Mouse (Mus musculus): ENCODE measurements around the gene Map1b. TPM values are rescaled to one million over a fixed set of nuclear protein-coding genes. Genes with fewer than 3 reads are reported as not detected.

The Map1b gene
- polyA plus RNA-seq, 1 experiment from 2014 or later = 0.09 TPM

DNA sequence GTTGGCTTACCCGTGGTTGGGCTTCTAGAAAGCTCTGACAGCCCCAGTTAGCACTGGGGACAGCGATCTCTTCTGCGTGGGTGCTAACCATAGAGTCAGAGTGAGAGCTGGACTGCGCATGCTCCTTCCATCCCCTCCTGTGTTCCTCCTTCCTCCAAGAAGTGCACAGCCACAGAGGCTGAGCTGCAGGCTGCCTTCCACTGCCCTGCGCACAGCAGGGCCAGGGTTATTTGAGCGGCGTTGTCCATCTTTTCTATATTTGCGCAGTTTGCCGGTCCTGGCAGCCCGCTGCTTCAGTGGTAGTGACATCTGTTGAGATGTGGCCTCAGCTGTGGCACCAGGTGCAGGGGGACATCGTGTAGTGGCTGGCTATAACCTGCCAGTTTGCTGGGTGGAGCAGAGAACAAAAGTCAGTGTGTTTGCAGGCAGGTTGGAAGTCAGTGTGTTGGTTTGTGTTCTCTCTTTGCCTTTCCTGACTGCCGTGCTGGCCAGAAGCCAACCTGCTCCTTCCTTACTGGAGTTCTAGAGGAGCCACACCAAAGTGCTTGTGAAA lies 118.1 kb downstream of the Map1b start:
- Histone ChIP-seq H3K4me3 (ENCODE audit: inconsistent target) (no peak overlapping the region), H3K27ac (no peak overlapping the region), H3K36me3 (ENCODE audit: inconsistent target) (no peaks in the 10 kb centered on the region), H3K79me2 (ENCODE audit: inconsistent target) (no peaks in the 10 kb centered on the region)
- WGBS (ENCODE audit: missing documents) = 91% methylated on average over 10 of the region's 12 CpGs

DNA sequence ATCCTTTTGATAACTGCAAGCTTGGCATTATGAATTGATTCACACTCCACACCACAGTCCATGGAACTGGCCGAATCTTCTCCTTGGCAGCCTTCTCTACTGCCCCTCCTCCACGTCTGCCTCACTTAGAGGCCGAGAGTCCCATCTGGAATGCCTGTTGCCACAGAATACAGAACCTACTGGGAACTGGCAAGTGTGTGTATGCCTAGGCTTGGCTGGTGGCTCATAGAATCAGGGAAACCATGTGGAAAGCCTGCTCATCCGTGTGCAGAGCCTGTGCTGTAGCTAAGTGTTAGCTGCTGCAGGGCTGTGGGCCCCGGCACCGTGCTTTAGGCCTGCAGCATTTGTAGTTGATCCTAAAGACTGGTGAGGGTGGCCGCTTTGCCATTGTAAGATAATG lies 119.1 kb downstream of the Map1b start:
- H3K27ac ChIP-seq = no peak overlapping the region
- H3K79me2 ChIP-seq (ENCODE audit: inconsistent target) = no peaks in the 10 kb centered on the region
- no peak overlapping the region for H3K4me3 ChIP-seq (ENCODE audit: inconsistent target)
- H3K36me3 ChIP-seq (ENCODE audit: inconsistent target) = no peaks in the 10 kb centered on the region
- 96% methylated on average over 7 of the region's 7 CpGs for WGBS (ENCODE audit: missing documents)

DNA sequence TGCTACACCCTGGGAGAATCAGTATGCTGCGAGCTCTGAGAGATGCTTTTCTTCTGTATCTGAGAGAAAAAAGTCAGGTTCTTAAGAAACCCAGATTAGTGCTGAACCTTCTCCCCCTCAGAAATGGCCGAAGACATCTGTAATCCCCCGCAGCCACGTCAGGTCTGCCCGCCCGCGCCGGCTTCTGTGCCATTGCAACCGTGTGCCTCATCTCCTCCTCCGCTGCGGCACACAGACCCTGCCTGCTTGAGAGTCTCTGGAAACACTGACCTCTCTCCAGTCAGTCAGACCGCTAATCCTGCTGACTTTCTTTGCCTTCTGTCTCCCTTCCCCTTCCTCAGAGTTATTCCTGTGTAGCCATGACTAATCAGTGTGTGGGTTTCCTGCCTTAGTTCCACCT lies 120.8 kb downstream of the Map1b start:
- 89% methylated on average over 12 of the region's 12 CpGs for whole genome bisulfite sequencing (ENCODE audit: missing documents)
- H3K79me2 ChIP-seq (ENCODE audit: inconsistent target) = no peaks in the 10 kb centered on the region
- H3K27ac ChIP-seq = no peak overlapping the region
- no peak overlapping the region for H3K4me3 ChIP-seq (ENCODE audit: inconsistent target)
- no peaks in the 10 kb centered on the region for H3K36me3 ChIP-seq (ENCODE audit: inconsistent target)

DNA sequence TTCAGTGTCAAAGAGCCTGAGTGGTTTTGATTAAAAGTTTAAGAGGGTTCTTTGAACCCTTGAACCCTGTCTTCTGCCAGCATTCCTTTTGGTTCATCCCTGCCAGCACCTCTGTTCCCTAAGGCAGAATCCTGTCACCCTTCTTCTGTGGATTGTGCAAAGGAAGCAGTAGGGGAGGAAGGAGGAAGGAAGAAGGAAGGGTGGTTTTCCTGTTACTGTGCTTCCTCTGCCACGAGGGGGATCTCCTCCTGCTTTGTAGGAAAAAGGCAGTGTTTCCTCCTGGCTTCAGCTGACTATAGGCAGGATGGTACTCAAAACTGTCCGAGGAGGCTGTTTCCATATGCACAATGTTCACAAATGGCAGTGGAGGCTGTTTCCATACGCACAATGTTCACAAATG lies 121.6 kb downstream of the Map1b start:
- H3K36me3 ChIP-seq (ENCODE audit: inconsistent target) = no peaks in the 10 kb centered on the region
- 67% methylated on average over 3 of the region's 3 CpGs for WGBS (ENCODE audit: missing documents)
- H3K79me2 ChIP-seq (ENCODE audit: inconsistent target) = no peaks in the 10 kb centered on the region
- H3K27ac ChIP-seq = no peak overlapping the region
- no peak overlapping the region for H3K4me3 ChIP-seq (ENCODE audit: inconsistent target)

DNA sequence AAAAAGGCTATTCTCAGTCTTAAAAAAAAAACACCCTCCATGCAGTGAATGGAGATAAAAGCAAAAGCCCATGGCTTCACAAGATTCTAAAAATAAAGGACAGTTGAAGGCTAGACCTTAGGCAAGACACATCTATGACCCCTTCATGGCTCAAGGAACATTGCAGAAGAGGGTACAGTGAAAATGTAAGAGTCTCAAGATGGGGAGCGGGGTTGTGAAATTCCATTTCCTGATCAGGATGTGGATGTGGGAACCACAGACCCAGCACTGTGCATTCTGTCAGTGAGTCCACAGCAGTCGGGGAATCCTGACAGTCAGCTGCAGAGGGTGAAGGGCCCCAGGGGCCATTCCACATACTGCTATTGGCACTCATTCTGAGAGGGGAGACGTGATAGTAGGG lies 123.2 kb downstream of the Map1b start:
- no peaks in the 10 kb centered on the region for H3K79me2 ChIP-seq (ENCODE audit: inconsistent target)
- no peak overlapping the region for H3K4me3 ChIP-seq (ENCODE audit: inconsistent target)
- WGBS (ENCODE audit: missing documents) = 49% methylated on average over 3 of the region's 3 CpGs
- H3K27ac ChIP-seq = no peak overlapping the region
- no peaks in the 10 kb centered on the region for H3K36me3 ChIP-seq (ENCODE audit: inconsistent target)

DNA sequence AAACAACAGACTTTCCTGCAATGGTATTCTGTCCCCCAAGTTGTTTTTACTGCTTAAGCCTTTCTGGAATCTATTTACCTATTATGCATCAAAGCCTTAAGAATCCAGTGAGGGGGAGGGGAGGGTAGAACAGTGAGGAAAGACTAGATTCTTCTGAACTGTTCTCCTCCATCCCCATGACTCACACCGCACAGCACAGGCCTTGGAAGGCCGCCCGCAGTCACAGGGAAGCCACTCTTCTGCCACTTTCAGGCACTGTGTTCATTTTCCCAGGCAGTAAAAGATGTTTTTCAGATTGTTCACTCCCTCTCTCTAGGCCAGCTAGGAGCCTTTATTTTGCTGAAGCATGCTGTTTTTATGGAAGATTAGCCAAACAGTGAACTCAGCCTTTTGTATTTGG lies 124.9 kb downstream of the Map1b start:
- H3K27ac ChIP-seq = no peak overlapping the region
- 77% methylated on average over 3 of the region's 3 CpGs for WGBS (ENCODE audit: missing documents)
- H3K79me2 ChIP-seq (ENCODE audit: inconsistent target) = no peaks in the 10 kb centered on the region
- no peak overlapping the region for H3K4me3 ChIP-seq (ENCODE audit: inconsistent target)
- H3K36me3 ChIP-seq (ENCODE audit: inconsistent target) = no peaks in the 10 kb centered on the region

DNA sequence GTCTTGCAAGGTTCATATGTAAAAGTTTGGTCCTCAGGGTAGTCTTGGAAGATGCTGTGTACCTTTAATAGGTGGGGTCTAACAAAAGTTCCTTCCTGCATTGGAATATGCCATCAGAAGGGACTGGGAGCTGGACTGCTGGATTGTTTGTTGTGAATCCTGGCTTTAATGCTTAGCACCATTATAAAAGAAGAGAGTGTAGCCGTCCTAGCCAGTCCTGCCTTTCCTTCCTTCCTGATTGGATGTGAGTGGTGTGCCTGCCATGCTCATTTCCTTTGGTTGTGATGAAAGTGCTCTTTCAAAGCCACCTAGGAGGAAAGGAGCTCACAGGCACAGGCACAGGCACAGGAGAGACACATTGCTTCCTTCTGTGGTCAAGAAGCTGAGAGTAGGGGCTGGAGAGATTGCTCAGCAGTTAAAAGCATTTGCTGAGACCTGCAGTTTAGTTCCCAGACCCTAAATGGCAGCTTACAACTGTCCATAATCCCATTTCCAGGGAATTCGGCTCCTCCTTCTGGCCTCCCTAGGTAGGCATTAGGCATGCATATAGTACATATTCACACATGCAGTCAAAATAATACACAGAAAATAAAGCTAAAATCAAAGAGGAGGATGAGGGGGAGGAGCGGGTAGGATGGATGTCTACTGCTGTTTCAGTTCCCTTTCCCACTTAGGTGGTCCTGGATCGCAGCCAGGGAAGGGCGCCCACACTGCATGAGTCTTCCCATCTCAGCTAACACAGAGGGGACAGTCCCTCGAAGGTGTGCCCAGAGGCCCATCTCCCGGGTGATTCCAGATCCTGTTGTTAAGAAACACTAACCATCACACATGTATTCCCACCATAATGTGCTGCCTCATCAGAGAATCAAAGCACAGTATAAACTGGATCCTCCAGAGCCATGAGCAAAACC lies 128.2 kb downstream of the Map1b start:
- H3K27ac ChIP-seq = no peak overlapping the region
- no peaks in the 10 kb centered on the region for H3K36me3 ChIP-seq (ENCODE audit: inconsistent target)
- 44% methylated on average over 7 of the region's 7 CpGs for WGBS (ENCODE audit: missing documents)
- H3K4me3 ChIP-seq (ENCODE audit: inconsistent target) = no peak overlapping the region
- H3K79me2 ChIP-seq (ENCODE audit: inconsistent target) = no peaks in the 10 kb centered on the region

DNA sequence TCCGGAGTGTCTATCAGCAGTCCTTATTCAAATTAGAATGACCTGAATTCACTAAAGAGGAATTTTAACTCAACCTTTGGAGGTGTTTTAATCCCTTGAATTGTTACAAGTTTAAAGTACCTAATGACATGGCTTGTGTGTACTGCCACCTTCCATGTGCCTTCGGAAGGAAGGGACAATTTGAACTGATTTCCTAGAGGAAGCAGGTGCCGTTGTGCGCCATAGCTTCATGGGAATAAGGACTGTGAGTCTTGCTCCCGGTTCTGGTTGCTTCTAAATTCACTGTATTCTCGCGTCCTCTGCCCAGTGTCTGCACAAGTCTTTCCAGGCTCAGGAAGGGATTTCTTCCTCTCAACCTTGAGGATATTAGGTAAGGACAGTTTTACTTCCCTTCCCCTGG lies 130.0 kb downstream of the Map1b start:
- H3K79me2 ChIP-seq (ENCODE audit: inconsistent target) = no peaks in the 10 kb centered on the region
- no peak overlapping the region for H3K27ac ChIP-seq
- no peaks in the 10 kb centered on the region for H3K36me3 ChIP-seq (ENCODE audit: inconsistent target)
- H3K4me3 ChIP-seq (ENCODE audit: inconsistent target) = no peak overlapping the region
- WGBS (ENCODE audit: missing documents) = 93% methylated on average over 7 of the region's 7 CpGs

DNA sequence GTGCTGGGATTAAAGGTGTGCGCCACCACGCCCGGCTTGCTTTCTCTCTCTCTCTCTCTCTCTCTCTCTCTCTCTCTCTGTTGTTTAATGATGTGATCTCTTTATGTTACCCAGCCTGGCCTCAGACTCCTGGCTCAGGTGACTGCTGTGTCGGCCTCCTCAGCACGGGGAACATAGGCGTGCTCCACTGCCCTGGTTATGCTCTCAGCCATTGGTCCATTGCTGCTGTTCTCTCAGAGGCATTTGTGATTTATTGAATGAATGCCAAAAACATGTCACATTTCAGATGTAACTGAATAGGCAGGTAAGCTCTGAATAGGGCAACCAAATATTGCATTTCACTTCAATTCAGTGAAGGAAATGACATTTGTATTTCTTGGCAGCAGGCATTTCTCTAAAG lies 130.4 kb downstream of the Map1b start:
- WGBS (ENCODE audit: missing documents) = 97% methylated on average over 6 of the region's 6 CpGs
- Histone ChIP-seq H3K4me3 (ENCODE audit: inconsistent target) (no peak overlapping the region), H3K27ac (no peak overlapping the region), H3K36me3 (ENCODE audit: inconsistent target) (no peaks in the 10 kb centered on the region), H3K79me2 (ENCODE audit: inconsistent target) (no peaks in the 10 kb centered on the region)

DNA sequence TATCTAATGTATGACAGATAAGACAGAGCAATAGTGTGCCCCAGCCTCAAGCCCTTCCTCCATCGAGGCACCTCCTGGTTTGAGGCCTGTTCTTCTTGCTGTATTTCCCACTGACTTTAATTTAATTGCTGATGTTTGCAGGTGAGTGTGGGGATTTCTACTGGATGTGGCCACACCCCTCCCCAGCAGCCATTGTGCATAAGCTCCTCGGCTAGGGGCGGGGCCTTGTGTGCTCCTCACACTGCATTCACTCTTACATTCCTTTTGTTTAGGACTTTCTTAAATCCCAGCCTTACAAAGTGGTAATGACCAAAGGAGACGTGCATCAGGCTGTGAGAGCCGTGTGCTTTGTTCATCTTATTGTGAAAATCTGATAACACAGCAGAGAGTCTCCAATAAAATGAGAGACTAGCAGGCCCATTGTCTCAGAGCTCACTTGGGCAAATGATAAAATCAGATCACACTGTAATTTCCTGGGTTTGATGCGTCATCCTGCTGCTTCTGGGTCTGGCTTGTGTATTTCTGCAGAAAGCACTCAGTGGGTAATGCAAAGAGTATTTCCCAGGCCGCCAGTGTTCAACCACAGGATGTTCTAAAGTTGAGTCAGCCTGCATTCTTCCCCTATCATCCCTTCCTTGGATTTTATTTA lies 131.7 kb downstream of the Map1b start:
- Histone ChIP-seq H3K4me3 (ENCODE audit: inconsistent target) (no peak overlapping the region), H3K79me2 (ENCODE audit: inconsistent target) (no peaks in the 10 kb centered on the region), H3K27ac (no peak overlapping the region), H3K36me3 (ENCODE audit: inconsistent target) (no peaks in the 10 kb centered on the region)
- WGBS (ENCODE audit: missing documents) = 93% methylated on average over 7 of the region's 7 CpGs

DNA sequence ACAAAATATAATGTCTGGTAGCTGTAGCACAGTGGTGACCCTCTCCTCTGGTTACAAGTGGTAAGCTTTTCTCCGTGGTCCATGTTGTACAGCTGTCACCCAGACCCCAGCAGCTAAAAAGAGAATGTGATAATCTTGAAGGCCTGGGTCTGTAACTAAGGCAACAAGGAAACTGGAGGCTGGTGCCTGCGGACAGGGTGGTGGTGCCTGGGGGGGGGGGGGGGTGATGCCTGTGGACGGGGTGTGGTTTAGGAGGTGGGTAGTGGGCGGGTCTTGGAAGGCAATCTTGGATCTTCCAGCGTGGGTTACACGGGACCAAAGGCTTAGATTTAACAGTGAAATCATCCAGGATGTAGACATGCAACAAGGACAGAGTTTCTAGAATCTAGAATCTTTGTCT lies 134.0 kb downstream of the Map1b start:
- Histone ChIP-seq H3K36me3 (ENCODE audit: inconsistent target) (no peaks in the 10 kb centered on the region), H3K79me2 (ENCODE audit: inconsistent target) (no peaks in the 10 kb centered on the region), H3K4me3 (ENCODE audit: inconsistent target) (no peak overlapping the region), H3K27ac (no peak overlapping the region)
- WGBS (ENCODE audit: missing documents) = 89% methylated on average over 5 of the region's 6 CpGs

DNA sequence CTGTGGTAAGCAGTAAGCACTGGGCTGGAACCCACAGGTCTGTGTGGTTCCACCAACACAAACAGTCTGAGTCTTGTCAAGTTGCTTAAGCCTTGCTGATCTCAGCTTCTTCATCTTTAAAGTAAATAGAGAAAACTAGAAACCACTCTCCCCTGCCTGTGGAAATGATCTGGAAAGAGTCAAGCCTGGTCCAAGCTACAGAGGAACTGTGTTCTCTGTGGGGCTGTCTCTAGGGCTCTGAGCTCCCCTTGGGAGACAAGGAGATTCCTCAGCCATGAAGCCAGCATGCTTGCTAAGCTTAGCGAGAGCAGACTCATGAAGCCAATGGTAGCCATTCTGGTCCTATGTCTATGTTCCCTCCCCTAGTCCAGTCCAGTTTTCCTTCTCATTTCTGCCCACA lies 138.1 kb downstream of the Map1b start:
- Histone ChIP-seq H3K27ac (no peak overlapping the region), H3K79me2 (ENCODE audit: inconsistent target) (no peaks in the 10 kb centered on the region), H3K36me3 (ENCODE audit: inconsistent target) (no peaks in the 10 kb centered on the region), H3K4me3 (ENCODE audit: inconsistent target) (no peak overlapping the region)
- 86% methylated on average over 1 of the region's 1 CpGs for WGBS (ENCODE audit: missing documents)

DNA sequence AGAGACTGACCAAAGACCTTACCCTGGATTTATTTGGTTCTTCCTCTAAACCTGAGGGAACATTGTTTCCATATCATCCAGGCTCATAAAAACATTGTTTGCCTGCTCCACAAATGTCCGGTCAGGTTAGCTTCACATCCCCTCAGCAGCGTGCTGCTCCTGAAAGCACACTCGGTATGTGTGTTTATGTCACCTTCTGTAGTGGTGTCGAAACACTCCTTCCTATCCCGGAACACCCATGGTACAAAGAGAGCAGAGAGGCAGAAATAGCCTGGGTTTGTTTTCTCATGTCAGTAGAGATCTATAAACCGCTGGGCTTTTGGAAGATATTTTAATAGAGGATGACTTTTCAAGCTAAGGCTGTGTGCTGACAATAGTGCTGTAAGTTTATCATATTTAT lies 139.3 kb downstream of the Map1b start:
- 87% methylated on average over 6 of the region's 6 CpGs for WGBS (ENCODE audit: missing documents)
- Histone ChIP-seq H3K36me3 (ENCODE audit: inconsistent target) (no peaks in the 10 kb centered on the region), H3K27ac (no peak overlapping the region), H3K4me3 (ENCODE audit: inconsistent target) (no peak overlapping the region), H3K79me2 (ENCODE audit: inconsistent target) (no peaks in the 10 kb centered on the region)

DNA sequence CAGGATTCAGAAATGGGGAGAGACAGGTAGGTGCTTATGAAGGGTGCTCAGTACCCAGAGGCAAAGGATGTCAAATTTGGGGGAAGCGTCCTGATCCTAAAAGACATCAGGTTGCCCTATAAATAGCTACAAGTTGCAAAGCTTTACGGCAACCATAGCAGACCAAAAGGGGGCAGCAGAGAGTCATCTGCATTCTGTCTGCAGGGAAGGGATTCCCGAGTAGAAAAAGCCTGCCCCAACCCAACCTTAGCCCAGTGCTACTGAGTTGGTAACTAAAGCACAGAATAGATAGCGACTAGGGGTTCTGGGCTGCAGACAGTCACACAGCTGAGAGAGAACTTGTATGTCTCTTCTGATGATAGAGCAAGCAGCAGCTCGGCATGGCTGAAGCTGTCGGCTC lies 140.8 kb downstream of the Map1b start:
- H3K4me3 ChIP-seq (ENCODE audit: inconsistent target) = no peak overlapping the region
- H3K36me3 ChIP-seq (ENCODE audit: inconsistent target) = no peaks in the 10 kb centered on the region
- no peak overlapping the region for H3K27ac ChIP-seq
- WGBS (ENCODE audit: missing documents) = 40% methylated on average over 6 of the region's 6 CpGs
- no peaks in the 10 kb centered on the region for H3K79me2 ChIP-seq (ENCODE audit: inconsistent target)

DNA sequence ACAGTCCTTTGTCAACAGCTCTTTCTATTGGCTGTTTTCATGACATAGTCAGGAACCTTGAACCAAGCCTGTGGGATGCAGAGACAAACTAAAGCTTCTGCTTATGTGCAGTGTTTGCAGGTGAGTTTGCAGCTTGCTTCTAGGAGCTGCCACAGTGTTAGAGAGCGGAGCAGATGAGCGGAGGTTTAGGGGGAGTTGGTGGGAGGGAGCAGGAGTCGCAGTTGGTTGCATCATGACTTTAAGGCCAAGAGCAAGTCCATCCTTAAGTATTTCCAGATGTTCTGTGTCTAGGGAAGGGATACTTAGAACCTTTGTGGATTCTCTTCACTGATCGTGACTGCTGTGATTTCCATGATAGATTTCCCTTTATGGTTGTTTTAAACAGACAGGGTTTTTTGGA lies 142.1 kb downstream of the Map1b start:
- Histone ChIP-seq H3K27ac (no peak overlapping the region), H3K4me3 (ENCODE audit: inconsistent target) (no peak overlapping the region), H3K79me2 (ENCODE audit: inconsistent target) (no peaks in the 10 kb centered on the region), H3K36me3 (ENCODE audit: inconsistent target) (no peaks in the 10 kb centered on the region)
- 94% methylated on average over 4 of the region's 4 CpGs for WGBS (ENCODE audit: missing documents)
